Mouse (Mus musculus): ENCODE measurements at regions not wholly inside any gene's neighbourhood (a gene's known extent, or its start where the extent isn't known, plus 50 kb on each side); places are given as distances from the start of the nearest gene placed in this dataset.

DNA sequence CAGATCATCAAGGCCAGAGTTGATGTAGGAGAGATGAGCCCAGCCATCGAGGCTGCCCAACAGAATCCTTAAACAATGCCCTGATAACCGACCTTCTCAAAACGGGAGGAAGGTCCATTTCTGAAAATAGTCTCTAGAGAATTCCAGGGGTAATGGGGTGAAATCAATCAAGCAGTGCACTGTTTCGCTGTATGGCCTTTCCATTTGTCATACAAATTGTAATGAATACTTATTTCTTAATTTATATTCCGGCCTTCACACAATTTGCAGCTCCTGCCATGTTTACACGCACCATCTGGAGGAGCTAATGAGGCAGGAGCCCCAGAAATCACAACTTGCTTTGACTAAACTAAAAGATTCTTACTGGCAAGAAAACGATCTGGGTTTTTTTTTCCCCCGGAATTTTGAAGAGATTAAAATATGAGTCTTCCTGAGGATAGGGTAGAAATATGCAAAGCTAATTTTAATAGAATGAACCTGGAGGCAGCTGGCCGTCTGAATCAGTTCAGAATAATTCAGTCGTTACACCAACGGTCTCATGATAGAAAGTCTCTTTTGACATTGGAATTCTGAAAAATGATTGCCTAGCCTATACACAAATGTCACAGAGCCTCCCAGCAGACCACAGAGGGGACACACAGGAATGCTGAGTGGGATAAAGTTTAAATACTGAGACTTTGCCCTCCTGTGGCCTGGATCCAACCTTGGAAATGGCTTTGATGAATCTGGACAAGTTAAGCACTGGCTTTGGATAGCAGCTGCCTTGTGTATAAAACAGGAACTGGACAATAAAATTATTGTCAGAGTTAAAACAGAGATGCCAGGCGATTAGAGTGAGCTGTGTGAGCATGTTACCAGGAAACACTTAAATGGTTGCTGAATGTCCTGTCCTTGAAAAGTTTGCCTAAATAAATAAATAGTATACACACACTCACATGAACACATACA lies 115.0 kb upstream of the Frem1 start:
- DNase-seq (ENCODE audit: low read depth, low spot score): no peak

DNA sequence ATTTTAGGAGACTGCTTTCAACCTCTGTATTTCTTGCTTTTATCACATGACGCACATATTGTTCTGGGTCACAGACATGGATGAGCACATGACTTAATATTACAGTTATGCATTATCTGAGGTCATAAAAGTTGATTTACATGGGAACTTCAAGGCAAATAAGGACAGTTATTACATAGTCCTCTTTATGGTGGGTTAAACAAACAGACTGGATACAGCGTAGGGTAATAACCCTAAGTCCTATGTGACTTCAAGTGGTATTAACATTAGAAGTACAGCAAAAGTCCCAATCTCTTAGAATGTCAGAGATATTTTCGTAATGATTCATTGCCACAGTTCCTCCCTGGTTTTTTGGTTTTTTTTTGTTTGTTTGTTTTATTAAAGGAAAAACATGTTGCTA lies 94.6 kb upstream of the Frem1 start:
- DNase-seq (ENCODE audit: low read depth, low spot score): no peak

DNA sequence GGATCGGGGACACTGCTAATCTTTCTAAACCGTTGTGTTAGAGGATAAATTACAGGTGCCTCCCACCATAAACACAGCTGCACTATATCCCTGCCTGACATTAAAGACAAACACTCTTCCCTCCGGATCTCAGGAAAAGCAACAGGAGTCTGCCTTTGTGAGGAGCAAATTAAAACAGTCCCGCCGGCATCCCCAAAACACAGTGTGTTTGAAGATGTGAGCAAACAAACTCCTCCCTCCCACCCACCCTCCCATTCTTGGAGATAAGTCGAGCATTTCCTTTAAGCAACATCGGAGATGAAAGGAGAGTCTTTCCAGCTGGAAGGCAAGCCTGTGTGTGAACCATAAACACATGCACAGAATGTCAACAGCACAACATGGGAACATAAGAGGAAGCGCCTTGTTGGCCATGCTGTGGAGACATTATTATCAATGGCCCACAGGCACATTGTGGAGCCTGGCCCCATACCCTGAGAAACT lies 93.6 kb upstream of the Frem1 start:
- no peak for DNase-seq (ENCODE audit: low read depth, low spot score)

DNA sequence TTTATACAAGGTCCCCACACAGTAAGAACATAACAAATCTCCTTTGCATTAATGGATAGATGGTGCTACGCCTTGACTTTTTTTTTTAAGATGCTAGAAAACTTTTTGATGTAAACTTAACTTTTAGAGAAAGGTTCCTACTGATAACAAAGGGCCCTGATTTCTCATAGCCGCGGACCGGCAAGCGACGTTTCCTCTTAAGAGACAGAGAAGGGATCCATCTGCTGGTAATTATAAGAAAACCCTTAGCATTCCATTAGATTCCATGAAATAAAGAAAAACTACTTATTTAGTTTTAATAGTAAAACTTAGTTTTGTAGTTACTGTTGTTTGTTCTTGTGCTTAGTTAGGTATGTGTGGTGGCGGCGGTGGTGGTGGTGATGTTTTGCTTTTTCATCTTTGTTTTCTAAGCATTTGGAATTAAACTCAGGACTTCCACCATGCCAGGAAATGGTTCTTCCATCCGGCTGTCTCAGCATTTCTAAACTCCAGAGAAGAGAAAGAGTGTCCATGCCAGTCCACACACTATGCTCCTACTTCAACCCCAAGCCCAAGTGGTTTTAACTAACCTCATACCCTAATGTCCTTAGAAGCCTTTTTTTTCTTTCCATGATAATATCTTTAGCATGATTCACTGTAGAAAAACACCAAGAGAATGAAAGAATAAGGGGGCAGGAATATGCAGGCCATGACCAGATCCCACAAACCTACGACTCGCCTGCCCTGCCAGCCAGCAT lies 92.8 kb upstream of the Frem1 start:
- no peak for DNase-seq (ENCODE audit: low read depth, low spot score)

DNA sequence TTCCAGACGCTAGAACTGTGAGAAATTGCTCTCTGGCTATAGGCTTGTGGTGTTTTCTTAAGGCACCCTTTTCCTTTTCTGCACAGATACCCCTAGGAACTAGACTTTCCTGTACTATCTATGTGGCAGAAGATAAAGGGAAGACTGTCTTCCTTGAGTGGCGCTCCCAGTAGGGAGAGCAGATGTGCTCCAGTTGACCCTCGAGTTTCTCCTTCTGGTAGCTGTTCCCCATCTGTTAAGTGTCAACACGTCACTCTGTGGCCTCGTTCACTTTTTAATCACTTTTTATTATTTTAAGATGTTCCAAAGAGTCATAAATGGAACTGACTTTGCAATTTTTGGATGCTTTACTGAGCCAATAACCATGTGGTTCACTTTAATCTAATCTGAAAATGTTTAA lies 89.6 kb upstream of the Frem1 start:
- peak; percentile 46 for DNase-seq (ENCODE audit: low read depth, low spot score)

DNA sequence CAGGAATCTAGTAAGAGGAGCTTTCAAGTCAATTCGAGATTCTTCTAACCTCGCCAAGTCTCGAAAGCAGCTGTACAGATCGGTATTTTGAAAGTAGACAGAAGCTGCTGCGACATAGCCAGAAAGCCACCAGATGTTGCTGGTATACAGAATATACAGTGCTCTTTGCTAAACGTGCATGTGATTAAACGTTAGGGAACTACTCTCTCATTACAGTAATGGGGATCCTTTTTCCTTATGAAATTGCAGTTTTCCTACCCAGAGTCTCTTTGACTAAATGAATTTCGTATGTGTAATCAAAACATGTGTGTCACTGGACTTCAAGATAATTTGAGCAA lies 70.5 kb upstream of the Frem1 start:
- DNase-seq (ENCODE audit: low read depth, low spot score): no peak

DNA sequence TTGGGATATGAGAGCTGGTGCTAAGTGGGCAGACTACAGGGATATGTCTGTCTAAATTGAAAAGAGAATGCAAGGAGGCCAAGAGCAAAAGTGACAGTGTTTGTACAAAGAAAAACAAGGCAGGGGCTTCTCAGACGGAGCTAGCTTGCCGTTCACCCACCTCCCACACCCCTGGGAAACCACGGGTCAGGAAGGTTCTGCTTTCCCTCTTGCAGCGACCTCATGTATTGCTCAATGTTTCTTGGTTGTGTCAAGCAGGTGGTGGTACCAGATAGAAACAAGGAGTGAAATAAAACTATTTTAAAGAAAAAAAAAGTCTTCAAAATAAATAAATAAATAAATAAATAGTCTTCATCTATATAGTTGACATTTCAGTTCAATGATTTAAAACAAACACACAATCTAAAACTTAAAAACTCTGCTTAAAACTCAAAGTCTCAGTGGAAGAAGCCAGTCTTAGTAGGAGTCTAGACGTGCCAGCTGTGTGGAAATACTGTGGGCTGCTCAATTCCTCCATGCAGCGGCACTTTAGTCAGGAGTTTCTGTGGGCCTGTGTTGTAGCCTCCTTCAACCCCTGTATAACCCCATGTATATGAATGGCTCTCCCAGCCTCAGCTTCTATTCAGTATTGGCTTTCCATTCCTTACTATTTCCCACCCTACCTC lies 70.0 kb upstream of the Frem1 start:
- DNase-seq (ENCODE audit: low read depth, low spot score): no peak

DNA sequence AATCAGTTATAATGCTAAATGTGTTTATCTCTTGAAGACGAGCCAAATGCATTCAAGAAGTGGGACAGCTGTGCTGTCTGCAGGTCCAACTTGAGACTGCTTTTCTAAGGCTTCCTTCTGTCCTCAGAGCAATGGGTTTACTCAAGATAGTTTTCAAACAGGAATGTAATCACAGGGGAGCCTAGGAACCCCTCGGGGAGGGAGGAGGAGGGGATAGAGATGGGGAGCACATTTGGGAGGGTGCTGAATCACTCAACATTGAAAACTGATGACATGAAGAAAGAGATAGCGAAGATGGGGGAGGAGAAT lies 56.5 kb upstream of the Frem1 start:
- no peak for DNase-seq (ENCODE audit: low read depth, low spot score)

DNA sequence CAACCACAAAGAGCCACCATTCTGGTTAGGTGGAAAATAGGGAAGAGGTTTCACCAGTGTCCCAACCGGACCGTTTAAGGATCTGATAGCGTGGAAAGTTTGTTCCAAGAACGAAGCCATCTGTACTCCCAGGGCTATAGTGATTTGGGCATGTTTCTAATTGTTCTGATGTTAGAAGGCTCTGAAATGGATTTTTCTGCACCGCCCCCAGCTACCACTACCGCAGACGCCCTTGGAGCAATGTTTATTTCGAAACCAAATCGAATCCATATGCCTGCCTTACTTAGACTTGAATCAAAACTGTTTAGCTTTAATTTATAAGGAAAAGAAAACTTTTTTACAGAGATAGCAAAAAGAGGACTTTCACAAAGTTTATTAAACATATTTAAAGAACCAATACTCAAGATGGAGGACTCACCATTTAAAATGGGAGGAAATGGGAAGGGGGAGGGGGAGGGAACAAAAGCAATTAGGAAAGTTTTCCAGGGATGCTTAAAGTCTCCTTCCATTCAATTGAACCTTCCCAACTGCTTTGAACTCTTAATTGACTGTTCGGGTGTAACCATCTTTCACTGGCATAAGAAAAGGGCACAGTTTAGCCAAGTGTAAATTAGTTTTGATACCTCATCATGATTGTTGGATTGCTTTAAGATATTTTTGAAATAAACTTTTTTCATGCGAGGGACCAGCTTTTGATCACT lies 56.0 kb upstream of the Frem1 start:
- peak; percentile 40 for DNase-seq (ENCODE audit: low read depth, low spot score)

DNA sequence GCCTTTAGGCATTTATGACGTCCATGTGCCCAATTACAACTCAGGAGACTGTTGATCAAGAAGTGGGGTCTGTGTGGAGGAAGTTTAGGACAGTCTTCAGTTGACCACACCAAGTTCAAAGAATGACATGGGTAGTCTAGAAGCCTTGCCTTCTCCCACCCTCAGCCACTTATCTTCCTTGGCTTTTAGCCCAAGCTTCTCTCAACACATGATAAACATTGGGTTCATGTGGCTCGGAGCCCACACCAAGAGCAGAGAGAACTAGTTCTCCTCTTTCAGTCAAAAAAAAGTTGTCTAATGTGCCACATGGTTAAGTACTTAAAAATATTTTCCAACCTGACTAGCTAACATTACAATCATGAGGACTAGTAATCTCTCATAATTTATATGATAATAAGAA lies 55.0 kb upstream of the Frem1 start:
- DNase-seq (ENCODE audit: low read depth, low spot score): no peak

DNA sequence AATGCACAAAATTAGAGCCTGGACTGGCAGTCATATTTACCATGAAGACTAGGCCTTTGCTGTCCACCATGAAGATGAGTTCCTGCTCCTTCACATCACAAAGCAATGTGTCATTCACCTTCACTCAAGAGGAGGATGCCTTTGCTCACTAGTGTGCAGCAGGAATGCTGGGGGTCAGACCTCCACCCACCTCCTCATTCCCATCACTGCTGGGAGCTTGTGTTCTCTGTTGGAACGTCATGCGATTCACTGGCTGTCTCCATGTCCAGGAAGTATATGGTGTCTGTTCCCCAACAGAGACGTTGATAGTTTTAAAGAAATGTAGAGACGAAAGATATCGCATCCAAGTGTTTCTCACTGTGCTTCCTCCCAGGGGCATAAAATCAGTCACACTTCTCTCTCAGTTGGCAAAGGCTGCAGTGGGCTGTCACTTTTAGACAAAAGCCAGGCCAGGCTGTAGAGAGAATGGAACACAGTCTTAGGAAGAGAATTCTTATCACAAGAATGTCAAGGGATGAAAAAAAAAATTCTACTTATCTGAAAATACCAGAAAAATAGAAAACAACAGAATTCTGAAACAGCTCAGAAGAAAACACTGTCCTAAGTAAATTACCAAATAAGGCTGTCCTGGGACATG lies 52.0 kb upstream of the Frem1 start:
- no peak for DNase-seq (ENCODE audit: low read depth, low spot score)

DNA sequence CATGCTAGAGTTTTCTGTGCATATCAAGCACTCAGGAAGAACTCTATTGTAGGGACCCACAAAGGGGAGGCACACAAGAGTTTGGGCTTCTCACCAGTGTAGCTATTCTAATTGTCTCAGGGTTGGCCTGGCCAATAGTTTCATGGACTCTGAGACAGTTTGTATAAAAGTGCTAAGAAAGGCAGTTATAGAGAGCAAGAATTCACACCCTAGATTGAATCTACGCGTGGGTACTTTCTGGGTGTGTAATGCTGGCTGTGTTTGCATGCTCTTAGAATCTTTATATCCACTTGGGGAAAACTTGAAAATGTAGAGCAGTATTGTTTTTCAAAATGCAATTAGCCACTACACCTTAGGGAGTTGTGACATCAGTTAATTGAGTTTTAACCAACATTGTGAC lies 50.8 kb upstream of the Frem1 start:
- no peak for DNase-seq (ENCODE audit: low read depth, low spot score)

DNA sequence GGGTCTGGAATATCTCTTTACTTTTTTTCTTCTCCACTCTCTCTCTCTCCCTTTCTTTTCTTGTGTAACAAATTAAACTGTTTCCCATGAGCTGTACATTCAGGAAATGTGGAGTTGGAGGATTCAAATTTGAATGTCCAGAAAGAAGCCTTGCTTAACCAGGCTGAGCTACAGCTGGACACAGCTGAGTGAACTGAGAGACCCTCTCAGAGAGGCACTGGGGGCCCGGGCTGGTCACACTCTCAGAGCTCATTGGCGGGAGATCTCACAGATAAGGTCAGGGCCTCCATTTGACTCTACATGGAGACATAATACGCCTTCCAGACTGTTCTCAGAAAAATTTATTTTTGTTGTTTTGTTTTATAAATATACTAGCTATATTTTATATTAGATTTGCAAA lies 49.9 kb upstream of the Frem1 start:
- no peak for DNase-seq (ENCODE audit: low read depth, low spot score)

Data from forelimb bud, embryonic 11.5 days (tissue).